15 mouse cellular contexts compared by ENCODE assay signal in the genomic region with DNA sequence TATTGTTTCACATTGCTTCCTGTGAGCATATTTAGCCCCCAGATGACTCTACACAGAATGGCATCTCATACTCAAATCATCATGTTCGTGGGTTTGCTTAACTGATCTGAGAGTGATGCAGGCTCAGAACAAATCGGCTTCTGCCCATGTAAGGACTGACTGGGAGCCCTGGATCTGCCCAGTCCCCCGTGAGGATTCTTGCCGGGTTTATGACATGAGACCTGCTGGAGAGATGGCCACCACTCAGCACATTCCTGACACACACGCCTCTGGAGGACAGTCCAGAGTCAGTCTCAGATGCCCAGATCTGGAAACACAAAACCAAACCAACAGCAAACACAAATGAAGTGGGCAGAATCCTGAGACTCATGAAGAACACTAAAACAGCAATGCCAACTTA.
"Had no signal": no experiment of that assay in that cellular context is flagged by ENCODE, and none has a peak within 500 bp of the region (broad histone marks: within the 10 kb centered on the region; RNA-seq: fewer than 3 reads in every experiment).

No protein-coding gene starts in this region.

- H3K4me2 ChIP-seq: limb, embryonic 15.5 days; liver, embryonic 12.5 days; lung, embryonic 14.5 days; midbrain, embryonic 15.5 days; neural tube, embryonic 12.5 days; stomach, embryonic 15.5 days had no signal

- DNase-seq: kidney, postnatal 14 days; layer of hippocampus, adult 9-11 months; layer of hippocampus, postnatal 36 days; lung, embryonic 14.5 days; lung, postnatal 10 days; lung, postnatal 4 days; right cerebral cortex, postnatal 4 days; thymus, adult 2 months; thymus, postnatal 25 days had no signal

- H3K4me1 ChIP-seq: liver, embryonic 12.5 days; midbrain, embryonic 10.5 days; midbrain, embryonic 15.5 days; neural tube, embryonic 12.5 days had no signal

- H3K27me3 ChIP-seq: limb, embryonic 15.5 days; liver, embryonic 12.5 days; midbrain, embryonic 15.5 days; neural tube, embryonic 12.5 days; stomach, embryonic 15.5 days had no signal

- H3K9ac ChIP-seq: limb, embryonic 15.5 days; liver, embryonic 12.5 days; lung, embryonic 14.5 days; midbrain, embryonic 15.5 days; neural tube, embryonic 12.5 days; stomach, embryonic 15.5 days had no signal

- H3K4me3 ChIP-seq: limb, embryonic 15.5 days; liver, embryonic 12.5 days; midbrain, embryonic 10.5 days; midbrain, embryonic 15.5 days; neural tube, embryonic 12.5 days; stomach, embryonic 15.5 days had no signal

- H3K27ac ChIP-seq: limb, embryonic 15.5 days; liver, embryonic 12.5 days; midbrain, embryonic 10.5 days; midbrain, embryonic 15.5 days; neural tube, embryonic 12.5 days; stomach, embryonic 15.5 days had no signal

- H3K36me3 ChIP-seq: limb, embryonic 15.5 days; liver, embryonic 12.5 days; midbrain, embryonic 10.5 days; midbrain, embryonic 15.5 days; neural tube, embryonic 12.5 days; stomach, embryonic 15.5 days had no signal

- ATAC-seq: liver, embryonic 12.5 days; midbrain, embryonic 15.5 days had no signal

- H3K9me3 ChIP-seq: limb, embryonic 15.5 days; liver, embryonic 12.5 days; midbrain, embryonic 10.5 days; midbrain, embryonic 15.5 days; neural tube, embryonic 12.5 days; stomach, embryonic 15.5 days had no signal
